Mouse (Mus musculus) kidney, adult 18-20 months (tissue): ENCODE measurements around the gene Ltn1.

Experiments
- DNase-seq: peaks from one replicate; pipeline ENCODE4 v3.0.0; 2021

Ltn1 gene

DNA sequence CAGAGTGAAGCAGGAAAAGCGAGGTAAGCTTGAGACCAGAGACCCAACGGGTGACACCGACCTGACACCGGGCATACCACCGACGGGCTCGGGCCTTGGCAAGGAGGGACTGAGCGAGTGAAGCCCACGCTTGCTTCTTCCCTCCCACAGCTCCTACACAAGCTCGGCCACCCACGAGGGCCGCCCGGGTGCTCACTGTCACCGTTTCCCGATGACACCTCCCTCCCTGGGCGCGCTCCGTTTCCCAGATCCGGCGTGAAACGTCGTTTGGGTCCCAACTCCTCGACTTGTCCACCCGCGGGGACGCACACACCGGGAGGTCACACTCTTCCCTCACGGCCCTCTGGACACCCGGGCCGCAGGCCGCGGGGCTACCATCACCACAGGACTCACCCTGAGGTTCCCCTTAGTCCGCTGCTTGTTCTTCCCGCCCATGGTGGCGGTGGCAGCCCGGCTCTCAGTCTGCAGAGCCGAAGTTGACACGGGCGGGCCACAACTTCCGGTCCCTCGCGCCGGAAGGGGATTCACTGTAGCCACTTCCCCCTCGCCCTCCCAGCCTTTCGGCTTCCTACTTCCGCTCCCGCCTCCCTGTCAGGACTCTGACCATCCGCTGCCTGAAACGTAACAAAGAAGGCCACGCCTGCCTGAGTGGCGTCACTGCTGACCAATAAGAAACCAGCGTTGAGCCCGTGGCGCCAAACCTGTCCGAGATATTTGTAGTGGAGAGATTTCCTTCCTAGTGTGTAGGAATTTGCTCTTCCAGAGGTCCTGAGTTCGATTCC lies at the start of gene Ltn1:
Gene Ltn1, minus strand, starts transcription at position 580 of the 782 bp plus-strand sequence.
- DNase-seq = peak; percentile 98

DNA sequence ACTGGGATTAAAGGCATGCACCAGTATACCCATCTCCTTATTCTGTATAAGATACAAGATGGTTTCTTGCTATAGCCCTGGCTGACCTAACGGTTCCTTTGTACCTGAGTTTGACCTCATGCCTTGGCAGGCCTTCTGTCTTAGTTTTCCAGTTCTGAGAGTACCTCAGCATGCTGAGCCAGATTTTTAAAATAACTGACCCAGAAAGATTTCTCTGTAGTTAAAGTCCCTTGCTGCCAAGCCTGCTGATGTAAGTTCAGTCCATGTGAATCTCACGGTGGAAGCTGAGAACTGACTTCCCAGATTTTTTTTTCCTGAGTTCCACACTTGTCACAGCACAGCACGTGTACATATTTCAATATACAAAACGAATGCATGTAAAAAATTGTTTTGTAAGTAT lies 38.2 kb upstream of the Ltn1 start:
- no peak for DNase-seq

GRCm38 (mm10) chr16:87458752-87459151 lies 26.3 kb upstream of the Ltn1 start:
- no peak for DNase-seq

GRCm38 (mm10) chr16:87455180-87455611 lies 22.8 kb upstream of the Ltn1 start:
- DNase-seq = no peak

DNA sequence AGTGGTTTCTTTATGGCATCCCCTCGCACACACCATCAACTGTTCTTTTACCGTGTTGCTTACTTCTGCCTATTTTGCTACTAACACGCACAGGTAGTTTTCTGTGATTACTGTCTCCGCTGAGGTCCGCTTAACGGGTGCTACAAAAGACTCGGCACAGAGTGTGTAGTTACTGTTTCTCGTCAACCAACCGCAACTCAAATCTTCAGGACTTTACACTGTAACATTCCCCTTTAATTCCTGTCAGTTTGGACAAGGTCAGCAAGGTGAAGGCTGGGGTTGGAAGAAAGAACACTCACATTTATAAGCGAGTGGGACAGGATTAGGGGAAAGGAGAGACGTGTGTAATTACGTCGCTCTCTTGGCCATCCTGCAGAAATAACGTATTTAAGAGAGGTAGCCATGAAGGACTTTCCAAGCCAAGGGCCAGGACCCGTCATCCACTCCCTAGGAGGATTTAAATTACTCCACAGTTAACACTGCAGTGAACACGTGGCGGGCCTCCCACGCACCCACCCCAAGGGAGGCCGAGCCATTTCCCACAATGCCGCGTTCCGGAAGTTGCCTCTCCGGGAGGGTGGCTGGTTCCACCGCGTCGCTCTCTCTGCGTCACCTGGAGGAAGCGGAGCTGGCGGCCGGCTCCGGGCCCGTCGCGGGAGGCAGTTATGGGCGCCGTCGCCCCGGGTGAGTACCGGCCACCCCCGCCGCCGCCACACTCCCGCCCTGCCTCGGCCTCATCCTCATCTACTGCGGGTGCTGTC lies 22.2 kb upstream of the Ltn1 start, which contains the start of gene Usp16:
Gene Usp16, plus strand, starts transcription at position 285 of the 761 bp plus-strand sequence.
- peak; percentile 92 for DNase-seq

GRCm38 (mm10) chr16:87453226-87453625 lies 20.8 kb upstream of the Ltn1 start:
- no peak for DNase-seq

DNA sequence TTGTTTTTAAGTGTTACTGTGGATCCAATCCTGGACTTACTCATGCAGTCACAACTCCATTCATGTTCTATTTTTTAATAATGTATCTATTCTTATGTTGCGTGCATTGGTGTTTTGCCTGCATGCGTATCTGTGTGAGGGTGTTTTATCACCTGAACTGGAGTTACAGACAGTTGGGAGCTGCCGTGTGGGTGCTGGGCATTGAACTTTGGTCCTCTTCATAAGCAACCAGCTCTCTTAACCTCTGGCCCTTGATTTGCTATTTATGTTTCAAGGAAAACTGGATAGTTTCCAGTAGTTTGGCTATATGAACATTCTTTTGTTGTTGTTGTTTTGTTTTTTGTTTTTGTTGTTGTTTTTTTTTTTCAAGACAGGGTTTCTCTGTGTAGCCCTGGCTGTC lies 13.1 kb upstream of the Ltn1 start:
- no peak for DNase-seq

DNA sequence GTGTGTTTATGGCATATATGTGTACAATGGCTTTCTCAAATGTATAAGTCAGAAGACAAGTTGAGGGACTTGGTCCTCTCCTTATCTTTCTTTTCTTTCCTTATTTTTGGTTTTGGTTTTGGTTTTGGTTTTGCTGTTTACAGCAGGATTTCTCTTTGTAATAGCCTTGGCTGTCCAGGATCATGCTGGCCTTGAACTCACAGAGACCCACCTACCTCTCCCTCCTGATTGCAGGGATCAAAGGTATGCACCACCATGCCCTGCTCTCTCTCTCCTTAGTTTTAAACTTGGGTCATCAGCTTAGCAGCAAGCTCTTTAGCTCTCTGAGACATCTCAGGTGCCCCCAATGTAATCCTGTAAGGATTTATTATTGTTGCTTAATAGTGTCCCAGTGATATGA lies 12.7 kb upstream of the Ltn1 start:
- DNase-seq = no peak

DNA sequence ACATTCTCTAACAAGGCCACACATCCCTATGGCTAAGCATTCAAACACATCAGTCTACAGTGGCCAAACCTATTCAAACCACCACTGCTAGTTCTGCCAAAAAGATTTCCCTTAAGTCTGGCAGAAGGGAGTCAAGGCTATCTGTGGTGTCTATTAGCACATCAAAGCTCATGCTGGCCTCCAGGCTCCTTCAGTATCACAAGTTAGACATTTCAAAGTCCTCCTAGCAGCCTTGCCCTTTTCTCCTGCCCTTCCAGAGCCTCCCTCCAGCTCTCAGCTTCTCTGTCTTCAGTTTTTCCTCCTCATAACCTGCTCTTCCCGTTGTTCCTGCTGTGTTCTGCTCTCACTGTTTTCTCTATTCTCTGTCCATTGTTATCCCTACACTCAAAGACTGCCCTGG lies 11.7 kb upstream of the Ltn1 start:
- no peak for DNase-seq

GRCm38 (mm10) chr16:87443245-87443644 lies 10.8 kb upstream of the Ltn1 start:
- DNase-seq = no peak

DNA sequence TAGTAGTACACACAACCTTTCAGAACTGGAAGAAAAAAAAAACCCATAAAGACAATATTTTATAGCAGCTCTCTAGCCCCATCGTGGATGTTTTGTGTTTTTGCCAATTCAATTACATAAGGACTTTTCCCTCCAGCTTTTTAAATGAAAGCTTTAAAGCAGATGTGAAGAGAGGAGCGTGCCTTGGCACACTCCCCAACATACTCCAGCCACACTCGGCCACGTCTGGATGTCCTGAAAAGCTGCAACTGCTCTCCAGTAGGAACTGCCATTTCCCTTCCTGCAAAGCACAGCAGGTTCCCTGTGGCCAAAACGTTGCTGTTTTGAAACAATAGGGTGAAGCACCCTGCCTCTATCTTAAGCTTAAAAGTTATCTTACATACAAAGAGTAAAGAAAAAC lies 9.9 kb upstream of the Ltn1 start:
- no peak for DNase-seq

DNA sequence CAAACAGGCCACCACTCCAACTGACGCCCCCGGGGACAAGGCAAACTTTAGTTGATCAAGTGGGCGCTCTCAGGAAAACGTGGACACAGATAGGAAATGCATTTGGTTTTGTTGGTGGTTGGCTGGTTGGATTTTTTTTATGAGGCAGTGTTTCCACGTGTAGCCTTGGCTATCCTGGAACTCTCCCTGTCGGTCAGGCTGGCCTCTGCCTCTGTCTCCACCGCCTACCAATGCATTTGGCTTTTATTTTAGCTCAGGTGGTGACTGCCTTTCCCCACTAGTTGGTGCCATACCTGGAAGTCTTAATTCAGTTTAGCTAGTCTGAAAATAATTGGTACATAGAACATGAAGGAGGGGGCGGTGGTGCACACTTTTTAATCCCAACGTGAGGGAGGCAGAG lies 8.7 kb upstream of the Ltn1 start:
- DNase-seq = peak; percentile 34

GRCm38 (mm10) chr16:87440184-87440686 lies 7.8 kb upstream of the Ltn1 start, which contains the start of gene Rwdd2b:
Gene Rwdd2b, minus strand, starts transcription at chr16:87440573.
- peak; percentile 96 for DNase-seq

- DNase-seq = no peak
Observed at GRCm38 (mm10) chr16:87438697-87439096, 6.3 kb upstream of the Ltn1 start.

DNA sequence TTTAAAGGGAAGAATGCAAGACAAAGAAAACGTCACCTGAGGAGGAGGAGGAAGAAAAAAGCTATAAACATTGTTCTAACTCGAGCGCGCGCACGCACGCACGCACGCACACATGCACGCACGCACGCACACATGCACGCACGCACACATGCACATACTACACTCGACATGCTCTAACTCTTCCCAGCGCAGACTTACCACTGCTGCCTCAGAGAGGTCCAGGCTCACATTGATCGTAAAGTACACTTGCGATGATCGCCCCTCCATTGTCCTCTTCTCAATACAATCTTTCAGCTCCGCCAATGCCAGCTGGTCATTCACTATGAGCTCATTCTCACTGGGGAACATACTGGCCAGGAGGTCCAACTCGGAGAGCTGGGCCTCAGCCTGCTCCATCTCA lies 4.7 kb upstream of the Ltn1 start:
- DNase-seq = no peak

DNA sequence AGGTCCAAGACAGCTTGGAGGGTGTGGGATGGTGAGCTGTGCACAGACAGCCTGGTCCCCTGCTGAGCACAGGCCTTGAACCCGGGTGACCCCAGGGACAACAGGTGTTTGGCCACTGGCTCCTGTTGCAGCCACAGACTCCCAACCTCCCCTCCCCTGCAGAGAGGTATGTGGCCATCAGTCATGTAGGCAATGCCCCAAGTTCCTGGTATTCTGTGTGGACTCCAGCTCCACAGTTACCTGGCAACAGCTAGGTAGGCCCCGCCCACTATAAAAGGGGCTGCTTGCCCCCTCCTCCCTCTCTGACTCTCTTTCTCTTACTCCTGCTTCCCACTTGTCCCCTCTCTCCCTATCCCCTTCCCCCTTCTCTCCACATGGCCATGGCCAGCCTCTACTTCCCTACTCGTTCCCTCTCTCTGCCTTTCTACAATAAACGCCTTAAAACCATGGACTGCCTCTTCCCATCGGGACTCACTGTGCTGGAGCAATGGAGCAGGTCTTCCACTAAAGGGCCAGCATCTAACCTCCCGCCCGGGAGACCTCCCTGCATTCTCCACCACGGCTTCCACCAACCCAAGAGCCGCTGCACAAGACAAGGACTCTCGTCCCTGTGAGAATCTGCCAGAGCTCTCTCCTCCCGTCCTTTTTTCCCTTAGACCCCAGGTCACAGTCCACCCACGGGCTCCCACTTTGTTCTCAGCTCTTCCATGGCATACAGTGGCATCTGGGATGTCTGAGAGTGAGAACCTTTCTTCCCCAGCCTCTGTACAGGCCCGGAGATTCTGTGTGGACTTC lies 3.2 kb upstream of the Ltn1 start:
- DNase-seq = no peak

GRCm38 (mm10) chr16:87434946-87435345 lies 2.5 kb upstream of the Ltn1 start:
- DNase-seq = peak; percentile 27

DNA sequence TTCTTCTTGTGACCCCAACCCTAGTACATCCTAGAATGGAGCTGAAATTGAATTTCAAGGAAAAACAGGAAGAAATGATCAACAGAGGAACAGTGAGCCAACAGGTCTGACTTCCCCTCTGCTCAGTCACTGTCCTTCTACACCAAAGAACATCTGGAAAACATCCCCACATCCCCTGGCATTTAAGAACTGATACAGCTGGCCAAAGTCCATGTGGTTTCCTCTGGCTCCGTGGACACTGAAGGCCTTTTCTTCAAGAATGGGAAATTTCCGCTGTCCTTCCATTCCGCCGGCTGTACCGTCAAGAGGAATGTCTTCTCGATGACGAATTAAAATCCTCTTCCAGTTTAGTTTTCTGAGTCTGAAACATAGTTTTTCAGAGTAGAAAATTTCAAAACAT lies 1.9 kb upstream of the Ltn1 start:
- DNase-seq = no peak

DNA sequence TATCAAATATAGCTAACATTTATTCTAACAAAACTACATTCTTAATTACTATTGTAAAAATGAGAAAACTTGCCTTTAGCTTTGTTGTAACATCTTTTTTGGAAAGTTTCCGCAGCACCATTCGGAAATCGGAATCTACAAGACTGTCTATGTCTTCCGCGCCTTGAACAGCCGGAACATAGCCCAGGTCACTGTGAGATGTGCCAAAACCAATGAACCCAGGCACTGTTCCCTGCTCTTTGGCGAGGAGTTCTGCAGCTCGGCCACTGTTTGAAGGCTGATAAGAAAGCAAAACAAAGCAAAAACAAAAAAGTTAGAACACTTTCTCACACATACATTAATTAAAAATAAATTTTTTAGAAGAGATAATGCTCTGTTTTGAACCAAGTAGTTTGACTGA lies 4.9 kb downstream of the Ltn1 start:
- no peak for DNase-seq

DNA sequence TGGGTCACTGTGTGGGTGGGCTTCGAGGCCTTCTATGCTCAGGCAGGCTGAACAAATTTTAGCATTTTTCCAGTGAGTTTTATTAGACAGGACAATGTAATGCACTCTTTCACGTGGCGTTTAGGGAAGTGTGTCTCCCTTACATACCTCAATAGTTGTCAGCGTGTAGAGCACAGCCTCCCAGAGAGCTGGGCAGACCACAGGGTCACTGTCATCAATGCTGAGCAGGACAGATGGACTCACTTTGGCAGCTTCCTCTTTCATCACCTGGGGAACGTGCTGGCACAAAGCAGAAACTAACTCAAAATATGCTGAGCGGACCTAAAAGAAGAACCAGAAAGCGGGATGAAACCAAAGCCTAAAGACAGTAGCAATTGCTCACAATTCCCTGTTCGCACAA lies 11.8 kb downstream of the Ltn1 start:
- no peak for DNase-seq

- no peak for DNase-seq
Observed at GRCm38 (mm10) chr16:87405001-87405400, 27.4 kb downstream of the Ltn1 start.

DNA sequence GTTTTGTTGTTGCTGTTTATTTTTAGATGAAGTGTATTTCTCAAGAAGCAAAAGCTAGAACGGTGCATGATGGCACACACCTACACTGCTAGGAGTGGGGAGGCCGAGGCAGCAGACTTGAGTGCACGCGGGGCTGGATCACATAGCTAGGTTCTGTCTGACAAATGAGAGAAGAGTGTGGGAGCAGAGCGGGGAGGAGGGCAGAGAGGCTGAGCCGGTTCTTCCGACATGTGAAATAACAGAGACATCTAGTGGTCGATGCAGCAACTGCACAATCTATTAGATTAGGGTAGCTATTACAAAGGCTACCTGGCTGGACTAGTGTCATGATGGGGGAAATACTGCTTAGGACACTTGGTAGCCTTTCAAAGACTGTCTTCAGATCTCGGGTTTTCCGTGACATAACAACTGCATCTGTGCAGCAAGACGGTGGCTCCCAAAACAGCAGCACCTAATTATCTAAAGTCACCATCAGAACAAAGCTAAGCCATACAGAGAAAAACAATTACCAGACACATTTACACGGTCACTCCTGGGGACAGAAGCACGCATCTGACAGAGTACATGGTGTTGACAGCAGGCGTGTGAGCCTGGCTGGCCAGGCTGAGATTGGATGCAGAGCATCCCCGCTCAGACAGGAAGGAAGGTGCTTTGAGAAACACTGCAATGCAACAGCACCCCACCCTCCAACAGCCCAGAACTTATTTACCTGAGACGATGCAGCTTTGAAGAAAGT lies 38.4 kb downstream of the Ltn1 start:
- DNase-seq = peak; percentile 58
